Mouse (Mus musculus): ENCODE results near the gene Snx15.

Gene Snx15

GRCm38 (mm10) chr19:6071261-6071660 is 56.8 kb downstream of the Snx15 start:
- 95% methylated on average over 19 of the region's 19 CpGs for WGBS

GRCm38 (mm10) chr19:6070571-6071250 is 57.4 kb downstream of the Snx15 start:
- whole genome bisulfite sequencing = 92% methylated on average over 31 of the region's 31 CpGs

GRCm38 (mm10) chr19:6069851-6070250 is 58.3 kb downstream of the Snx15 start:
- 92% methylated on average over 10 of the region's 10 CpGs for WGBS

All from cerebral cortex, adult 2 months (tissue).